Mouse (Mus musculus) layer of hippocampus, postnatal 10 days (tissue): ENCODE results near the gene Nr1h4. TPM values are rescaled to one million over a fixed set of nuclear protein-coding genes. Genes with fewer than 3 reads are reported as not detected.
"Not testable (repeated sequence)": the region's sequence is repeated elsewhere in the genome, so short reads cannot be mapped to it uniquely, and the experiment has no call there.

Experiments used
- DNase-seq, 2 experiments: peaks; one replicate each; pipeline ENCODE4 v3.0.0; 2021; ENCODE audit warnings: low spot score in 2 of 2
- long read RNA-seq: library from polyadenylated mRNA; stranded (forward); transcript quantifications from one replicate; pipeline ENCODE4 v2.0.0, GENCODE M21; 2023
- total RNA-seq, 2 experiments: library from RNA; stranded (reverse); gene quantifications; 2 replicates each; pipeline ENCODE4 v1.2.3; 2021

The Nr1h4 gene
- total RNA-seq = under 1 TPM; 0.22 to 0.41 TPM
- long read RNA-seq = 0 reads

- DNase-seq = peak in 1 of 2 experiments; percentile 19
These were observed at the start of gene Nr1h4 for GRCm38 (mm10) chr10:89532929-89533727. TSS of gene Nr1h4 (minus strand) at chr10:89533585.

DNA sequence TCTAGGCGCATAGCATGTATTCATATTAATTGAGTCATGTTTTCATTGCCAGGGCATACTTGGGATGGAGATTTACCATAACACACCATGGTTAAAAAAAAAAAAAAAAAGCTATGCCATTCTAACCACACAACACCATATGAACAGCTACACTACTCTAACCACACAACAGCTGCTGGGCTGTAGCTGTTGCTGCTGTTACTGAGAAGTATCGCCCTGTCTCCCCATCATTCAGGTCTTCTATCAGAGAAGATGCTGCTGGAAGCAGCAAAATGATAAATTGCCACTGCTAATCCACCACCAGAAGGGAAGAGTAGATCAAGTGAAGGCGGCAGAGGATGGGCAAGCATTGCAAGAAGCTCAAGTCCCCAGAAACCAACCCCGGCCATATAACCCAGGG, 45.4 kb upstream of the Nr1h4 start:
- DNase-seq = no peak

DNA sequence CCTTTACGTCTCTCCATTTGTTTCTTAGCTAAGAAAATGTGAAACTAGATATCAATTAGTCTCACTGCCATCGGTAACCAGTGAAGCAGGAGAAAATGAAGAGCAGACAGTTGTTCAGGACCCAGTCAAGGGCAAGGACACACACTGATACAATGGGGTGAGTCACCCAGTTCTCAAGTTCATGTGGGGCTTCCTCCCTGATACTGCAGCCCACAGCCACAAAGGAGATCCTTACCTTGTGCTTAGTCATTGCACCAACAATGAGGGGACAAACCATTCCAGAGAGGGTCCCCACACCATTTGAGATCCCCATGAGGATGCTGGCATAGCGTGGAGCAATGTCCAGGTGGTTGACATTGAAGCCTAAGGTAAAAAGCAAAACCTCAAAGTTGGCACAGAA, 44.3 kb upstream of the Nr1h4 start:
- no peak for DNase-seq

DNA sequence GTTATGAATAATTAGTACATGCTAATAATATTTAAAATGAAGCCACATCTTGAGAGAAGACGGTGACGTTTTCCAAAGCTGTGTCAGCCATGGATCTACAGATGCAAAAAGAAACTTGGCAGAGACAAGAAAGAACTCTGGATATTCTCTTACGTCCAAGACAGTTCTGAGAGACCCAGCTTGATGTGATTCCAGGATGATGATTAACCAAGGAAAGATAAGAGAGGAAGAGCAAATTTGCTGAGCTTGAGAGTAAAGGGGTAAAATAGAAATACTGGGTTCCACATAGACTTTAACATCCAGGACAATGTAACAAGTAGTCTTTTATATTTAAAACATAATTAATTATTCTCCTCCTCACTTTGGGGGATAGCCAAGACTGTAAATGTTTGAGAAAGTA, 40.0 kb upstream of the Nr1h4 start:
- DNase-seq = no peak

DNA sequence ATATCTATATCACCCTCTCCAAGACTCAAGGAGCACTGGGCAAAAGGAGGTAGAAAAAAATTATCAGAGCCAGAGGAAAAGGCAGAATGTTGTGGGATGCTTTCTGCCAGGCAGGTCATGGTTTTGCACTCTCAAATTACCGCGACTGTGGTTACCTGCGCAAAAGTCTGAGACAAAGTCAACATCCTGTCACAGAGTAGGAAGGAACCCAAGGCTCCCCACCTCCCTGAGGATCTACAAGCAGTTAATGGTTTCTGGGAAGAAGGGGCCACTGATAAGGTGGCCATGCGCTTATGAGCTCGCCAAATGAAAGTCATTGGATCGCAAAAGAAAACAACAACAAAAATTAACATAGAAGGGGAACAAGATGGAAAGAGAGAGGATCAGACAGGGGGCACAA, 39.6 kb upstream of the Nr1h4 start:
- DNase-seq = no peak

DNA sequence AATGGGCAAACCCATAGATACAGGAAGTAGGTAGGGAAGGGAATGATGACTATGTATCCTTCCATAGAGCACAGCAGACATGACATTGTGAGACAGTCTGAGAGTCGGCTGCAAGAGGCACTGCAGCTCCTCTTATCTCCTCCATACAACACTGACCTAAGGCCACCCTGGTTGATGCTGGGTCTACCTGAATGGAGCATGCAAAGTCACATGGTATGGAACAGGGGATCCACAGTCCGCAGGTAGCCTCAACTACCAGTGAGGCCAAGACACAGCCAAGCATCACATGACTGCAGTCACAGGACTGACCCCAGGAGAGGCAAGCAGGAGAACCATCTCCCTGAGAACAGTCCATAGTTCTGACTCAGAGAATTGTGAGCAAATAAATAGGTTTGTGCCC, 34.0 kb upstream of the Nr1h4 start:
- DNase-seq = no peak

DNA sequence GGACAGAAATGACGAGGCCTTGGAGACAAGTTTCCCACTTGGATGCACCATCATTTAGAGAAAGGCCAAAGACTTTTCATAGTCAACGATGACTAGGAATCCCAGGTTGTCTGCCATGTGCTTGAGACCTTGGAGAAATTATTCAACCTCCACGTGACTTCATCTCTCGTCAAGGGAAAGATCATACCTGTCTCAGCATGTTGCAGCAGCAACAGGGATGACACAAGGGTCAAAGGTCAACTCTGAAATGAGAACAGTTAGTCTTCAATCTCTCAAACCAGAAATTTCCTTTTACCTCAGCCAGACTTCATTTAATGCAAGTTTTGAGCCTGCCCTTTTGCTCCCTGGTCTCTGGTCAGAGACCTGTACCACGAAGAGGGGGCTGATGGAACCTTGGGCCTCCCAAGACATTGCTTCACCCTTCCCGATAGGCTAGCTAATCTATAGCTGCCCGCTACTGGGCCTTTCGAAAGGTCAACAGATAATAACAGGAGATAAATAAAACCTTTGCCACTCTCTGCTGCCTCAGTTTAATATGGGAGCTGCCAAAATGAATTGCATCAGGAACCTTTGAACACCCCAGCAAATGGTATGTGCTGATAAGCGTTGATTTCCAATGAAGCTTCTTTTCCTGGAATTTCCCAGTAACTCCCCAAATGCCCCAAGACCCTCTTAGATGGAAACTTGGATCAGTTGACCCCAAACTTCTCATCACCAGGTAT, 32.1 kb upstream of the Nr1h4 start:
- no peak for DNase-seq

GRCm38 (mm10) chr10:89562113-89562512, 28.7 kb upstream of the Nr1h4 start:
- DNase-seq = no peak

GRCm38 (mm10) chr10:89559351-89559750, 26.0 kb upstream of the Nr1h4 start:
- DNase-seq = no peak

DNA sequence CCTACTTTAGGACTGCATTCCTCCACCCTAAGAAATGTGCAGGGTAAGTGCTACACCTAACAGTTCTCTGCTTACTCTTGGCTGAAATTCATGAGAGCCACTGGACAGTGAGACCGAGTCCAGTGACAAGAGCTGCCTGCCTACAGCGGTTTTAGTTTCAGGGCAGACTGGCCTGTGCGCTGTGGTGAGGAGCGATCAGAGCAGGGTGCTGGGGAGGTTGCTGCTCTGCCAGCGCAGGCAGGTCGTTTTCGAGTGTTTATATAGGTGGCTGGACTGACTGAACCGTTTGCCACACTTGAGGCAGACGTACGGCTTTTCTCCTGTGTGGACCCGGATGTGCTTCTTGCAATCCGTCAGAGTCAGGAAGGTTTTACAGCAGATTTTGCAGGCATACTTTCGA, 21.5 kb upstream of the Nr1h4 start:
- DNase-seq = not testable (repeated sequence)

DNA sequence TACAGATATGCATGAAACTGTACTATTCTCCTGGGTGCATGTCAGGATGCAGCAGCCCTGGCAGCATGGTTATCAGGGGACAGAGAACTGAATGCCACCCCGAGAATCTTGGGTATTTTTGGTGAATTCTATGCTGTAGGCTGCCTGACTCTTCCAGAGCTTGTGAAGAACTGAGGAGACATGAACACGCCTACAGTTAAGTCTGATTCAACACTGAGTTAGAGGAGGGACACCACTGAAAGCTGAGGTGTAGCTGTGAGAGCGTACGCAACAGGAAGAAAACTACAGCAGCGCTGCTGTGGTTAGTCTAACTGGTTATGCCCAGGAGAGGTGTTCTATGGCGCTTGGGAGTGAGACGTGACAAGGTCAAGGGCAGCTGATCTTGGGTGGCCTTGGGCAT, 20.5 kb upstream of the Nr1h4 start:
- DNase-seq = not testable (repeated sequence)

DNA sequence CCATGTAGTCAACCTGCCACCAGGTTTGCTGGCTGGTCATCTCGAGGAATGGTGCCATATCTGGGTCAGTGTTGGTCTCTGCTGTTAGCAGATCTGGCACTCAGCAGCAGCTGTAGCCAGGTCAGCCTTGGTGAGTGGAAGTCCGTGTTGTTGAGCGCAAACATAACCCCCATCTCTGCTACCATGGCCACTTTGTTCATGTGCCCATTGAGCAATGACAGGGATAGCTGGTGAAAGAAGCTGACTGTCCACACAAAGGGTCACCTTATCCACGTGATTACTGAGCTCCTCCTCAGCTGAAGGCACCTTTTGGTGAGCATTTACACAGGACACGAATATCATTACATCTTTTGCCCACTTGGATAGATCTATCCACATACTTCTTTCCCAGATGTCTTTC, 19.6 kb upstream of the Nr1h4 start:
- no peak for DNase-seq

- no peak for DNase-seq
These were observed 18.3 kb upstream of the Nr1h4 start for GRCm38 (mm10) chr10:89551657-89552056.

DNA sequence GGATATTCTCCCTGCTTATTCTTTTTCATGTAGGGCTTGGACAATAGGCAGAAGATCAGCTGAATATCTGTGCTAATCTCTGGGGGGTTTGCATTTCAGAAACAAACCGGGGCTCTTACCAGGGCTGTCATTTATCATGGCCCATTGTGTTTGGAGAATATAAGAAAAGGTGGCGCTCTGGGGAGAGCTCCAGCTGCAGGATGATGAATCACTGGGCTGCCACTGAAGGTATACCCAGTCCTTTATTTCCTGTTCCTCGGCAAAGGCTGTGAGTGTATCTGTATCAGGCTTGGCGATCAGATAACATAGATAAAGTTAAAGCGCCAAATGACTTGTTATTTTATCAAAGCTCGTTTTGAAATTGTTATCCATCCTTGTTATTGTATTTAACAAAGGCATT, 14.6 kb upstream of the Nr1h4 start:
- DNase-seq = no peak

DNA sequence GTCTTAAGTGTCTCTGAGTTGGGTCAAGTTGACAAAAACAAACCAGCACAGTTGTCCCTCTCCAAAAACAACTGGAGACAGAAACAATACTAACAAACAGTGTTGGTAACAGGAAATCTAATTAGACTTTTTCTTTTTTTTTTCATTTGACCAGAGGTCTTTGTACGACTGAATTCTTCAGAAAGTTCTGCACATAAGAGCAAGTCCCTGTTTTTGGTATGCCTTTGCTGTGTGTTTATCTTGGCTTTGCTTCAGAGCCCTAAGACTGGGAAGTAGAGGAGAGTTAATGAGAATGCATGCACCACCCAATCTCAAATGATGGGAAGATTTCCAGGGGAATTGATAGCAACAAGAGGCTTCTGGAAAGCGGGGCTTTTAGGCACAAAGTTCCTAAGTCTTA, 13.6 kb upstream of the Nr1h4 start:
- DNase-seq = no peak

DNA sequence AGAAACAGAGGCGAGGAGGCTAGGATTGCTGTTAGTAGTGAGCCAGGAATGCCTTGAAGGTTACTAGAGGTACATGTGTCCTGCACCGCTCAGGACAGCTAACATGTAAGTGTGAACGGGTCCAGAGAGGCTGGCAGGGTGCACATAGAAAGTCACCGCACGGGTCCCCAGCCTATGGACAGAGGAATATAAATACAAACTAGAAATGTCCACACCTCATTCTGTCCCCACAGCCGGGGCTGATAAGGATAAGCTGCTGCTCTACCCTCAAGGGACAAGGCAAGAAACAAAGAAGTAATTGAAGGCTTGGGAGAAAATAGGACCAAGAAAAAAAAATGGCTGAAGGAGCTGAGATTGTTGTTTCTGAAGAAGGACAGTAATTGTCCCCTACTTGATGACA, 10.5 kb upstream of the Nr1h4 start:
- DNase-seq = no peak

GRCm38 (mm10) chr10:89542321-89542720, 8.9 kb upstream of the Nr1h4 start:
- no peak for DNase-seq

DNA sequence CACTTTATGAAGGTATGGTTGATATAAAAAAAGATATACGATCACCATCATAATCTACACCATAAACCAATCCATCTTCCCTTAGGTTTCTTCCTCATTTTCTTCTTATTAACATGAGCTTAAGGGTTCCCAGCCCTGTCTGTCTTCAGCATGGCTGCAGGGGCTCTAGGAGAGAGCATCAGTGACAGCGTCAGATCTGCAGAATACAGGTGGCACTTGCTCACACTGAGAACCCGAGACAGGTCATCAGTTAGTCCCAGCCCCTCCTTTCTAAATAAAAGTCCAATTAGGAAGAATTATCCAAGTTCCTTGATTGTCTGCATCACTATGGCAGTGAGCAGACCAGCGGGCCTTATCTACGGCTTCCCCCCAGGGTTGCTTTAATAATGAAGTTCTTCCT, 934 bp downstream of the Nr1h4 start:
- DNase-seq = no peak

DNA sequence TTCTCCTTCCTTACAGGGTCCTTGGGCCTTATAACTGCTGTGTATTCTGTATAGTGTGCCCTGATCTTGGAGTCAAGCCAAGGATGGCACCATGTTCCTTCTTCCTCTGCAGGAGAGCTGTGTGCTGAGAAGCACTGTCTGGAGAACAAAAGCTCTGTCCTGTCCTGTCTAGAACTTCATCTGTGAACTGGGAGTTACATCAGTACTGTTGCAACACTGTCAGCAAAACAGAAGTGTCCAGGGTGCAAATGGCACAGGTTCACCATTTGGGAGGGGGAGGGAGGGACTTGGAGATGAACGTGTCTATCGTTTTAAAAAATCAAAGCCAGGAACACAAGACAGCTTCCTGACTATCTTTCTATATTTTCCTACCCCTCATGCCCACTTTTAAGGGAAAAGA, 1.4 kb downstream of the Nr1h4 start:
- DNase-seq = no peak

GRCm38 (mm10) chr10:89531194-89531634, 2.2 kb downstream of the Nr1h4 start:
- no peak for DNase-seq

DNA sequence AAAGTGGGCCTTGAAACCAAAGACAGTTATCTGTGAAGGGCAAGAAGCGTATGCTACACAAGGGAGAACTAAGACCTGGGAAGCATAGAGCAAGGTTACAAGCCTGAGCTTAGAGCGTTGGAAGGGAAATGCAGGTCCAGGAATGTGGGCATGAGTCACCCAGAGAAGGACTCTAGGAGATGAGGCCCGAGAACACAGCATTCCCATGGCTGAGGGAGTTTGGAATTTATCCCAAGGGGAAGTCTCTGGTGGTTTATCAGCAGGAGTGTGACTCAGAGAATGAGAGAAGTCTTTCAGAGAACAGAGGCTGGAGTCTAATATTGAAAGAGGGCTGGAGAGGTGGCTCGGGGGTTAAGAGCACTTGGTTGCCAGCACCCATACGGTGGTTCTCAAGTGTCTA, 6.3 kb downstream of the Nr1h4 start:
- no peak for DNase-seq

GRCm38 (mm10) chr10:89525823-89526222, 7.6 kb downstream of the Nr1h4 start:
- no peak for DNase-seq

- DNase-seq = no peak
These were observed 10.9 kb downstream of the Nr1h4 start for GRCm38 (mm10) chr10:89522481-89522880.
